Mouse (Mus musculus) urinary bladder, postnatal 0 days (tissue): Measurements from ENCODE around the gene Cby1. TPM values are rescaled to one million over a fixed set of nuclear protein-coding genes. Genes with fewer than 3 reads are reported as not detected.

ENCODE experiments used
- polyA plus RNA-seq: library from polyadenylated mRNA; unstranded; fragments of >200 nt; fragmentation: Nextera tagmentation; extraction: Ambion mirVana; gene quantifications from 2 replicates; pipeline ENCODE4 v1.2.1, GENCODE M21; 2015

Cby1 gene
- polyA plus RNA-seq = 25.8 and 26.8 TPM in 2 replicates

DNA sequence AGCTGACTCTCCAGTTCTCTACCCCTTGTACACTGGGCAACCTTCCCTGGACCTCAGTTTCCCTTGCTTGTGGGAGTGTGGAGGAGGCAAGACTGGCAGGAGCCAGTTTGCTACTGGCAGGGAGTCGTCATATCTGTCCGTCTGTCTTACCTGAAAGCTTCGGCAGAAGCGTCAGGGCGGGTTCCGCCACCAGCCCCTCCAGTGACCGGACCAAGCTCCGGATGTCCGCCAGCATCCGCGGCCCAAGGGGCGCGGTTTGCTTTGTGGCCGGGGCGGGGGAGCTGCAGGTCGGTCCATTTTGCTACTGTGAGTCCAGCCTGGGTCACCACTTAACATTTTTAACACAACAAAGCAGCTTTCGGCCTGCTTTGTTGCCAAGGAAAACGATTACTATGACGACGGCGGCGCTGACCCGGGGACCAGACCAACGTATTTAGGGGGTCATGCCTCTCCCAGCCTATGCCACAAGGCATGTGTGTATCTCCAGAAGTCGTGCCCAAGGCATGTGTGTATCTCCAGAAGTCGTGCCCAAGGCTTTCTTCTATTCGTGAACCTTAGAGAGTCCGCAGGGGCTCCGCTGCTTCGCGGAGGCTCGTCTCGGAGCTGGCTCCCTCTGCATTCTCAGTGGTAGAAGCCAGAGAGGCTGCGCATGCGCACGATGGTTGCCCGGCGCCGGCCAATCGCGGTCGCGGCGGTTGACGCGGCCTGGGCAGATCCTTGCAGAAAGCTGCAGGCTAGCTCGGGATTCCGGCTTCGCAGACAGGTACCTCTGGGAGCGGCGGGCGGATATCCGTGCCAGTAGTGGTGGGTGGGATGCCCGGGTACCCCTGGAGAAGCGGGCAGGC, at the start of gene Cby1, which contains the start of gene Fam227a:
Gene Cby1 (plus strand): TSS at position 669 of the 845 bp plus-strand sequence.
Gene Fam227a (minus strand): TSS at position 426 of the 845 bp plus-strand sequence.

GRCm38 (mm10) chr15:79670249-79670971, 11.4 kb downstream of the Cby1 start, which contains the start of gene Tomm22:
TSS of gene Tomm22 (plus strand) at chr15:79670861.

DNA sequence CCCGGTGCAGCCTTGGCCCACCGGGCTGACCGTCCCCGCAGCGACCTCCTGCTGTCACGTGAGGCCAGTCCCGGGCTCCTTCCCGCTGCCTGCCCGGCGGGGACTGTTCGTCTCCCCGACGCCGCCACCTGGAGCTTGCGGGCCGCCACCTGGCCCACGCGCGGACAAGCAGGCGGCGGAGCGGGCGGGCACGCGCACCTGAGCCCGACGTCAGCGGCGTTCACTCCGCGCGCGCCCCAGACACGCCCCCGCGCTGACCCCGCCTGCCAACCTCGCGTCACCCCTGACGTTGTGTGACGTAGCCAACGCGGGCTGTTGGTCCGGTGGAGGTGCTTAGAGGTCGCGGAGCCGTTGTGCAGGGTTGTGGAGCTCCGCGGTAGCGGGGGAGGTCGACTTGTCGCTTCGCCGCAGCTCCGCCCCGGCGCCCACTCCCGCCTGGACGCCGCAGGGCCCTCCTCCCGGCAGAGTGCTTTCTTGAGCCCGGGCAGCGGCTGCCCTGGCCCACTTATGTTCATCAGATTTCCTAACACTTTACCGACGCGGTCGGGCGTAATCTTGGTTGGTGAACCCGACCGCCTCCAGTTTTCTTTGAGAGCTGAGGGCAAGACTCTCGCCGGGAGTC, 28.8 kb downstream of the Cby1 start, which contains the start of gene Josd1:
Gene Josd1 (minus strand): TSS at position 274 of the 622 bp plus-strand sequence.

DNA sequence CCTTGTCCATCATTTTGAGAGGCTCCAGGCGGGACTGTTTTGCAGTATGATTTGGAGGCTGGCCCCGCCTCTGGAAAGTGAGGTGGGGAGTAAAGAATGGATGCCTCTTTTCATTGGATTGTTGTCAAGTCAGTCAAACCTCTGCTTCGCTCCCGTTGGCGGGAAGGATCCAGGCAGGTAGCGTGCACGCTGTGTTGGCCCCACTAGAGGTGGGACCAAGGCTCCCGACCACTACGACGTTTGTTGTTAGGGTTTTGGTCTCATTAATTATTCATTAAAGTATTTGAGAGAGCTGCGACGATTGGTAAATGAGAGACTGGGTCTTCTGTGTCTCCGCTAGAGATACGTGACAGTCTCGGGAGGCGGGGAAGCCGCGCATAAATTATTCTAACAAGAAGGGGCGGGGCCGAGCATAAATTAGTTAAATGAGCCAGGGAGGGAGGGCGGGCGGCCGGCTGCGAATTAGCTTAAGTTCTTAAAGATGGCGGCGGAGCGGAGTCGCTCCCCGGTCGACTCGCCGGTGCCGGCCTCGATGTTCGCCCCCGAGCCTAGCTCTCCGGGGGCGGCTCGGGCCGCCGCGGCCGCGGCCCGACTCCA, 31.5 kb downstream of the Cby1 start, which contains the start of gene Gtpbp1:
Gene Gtpbp1 (plus strand): TSS at position 420 of the 597 bp plus-strand sequence.

Other genes starting within 250 kb of the Cby1 start
- 41.8 and 51.8 TPM in 2 replicates for gene Csnk1e, start 203.6 kb upstream of the Cby1 start, polyA plus RNA-seq
- 0.07 TPM in 1 of 2 replicates, not detected in the other for gene Kcnj4, start 154.0 kb upstream of the Cby1 start, polyA plus RNA-seq
- gene Kdelr3, start 142.8 kb upstream of the Cby1 start, polyA plus RNA-seq = 141 and 162 TPM in 2 replicates
- 18.3 and 22.5 TPM in 2 replicates for gene Ddx17, start 112.5 kb upstream of the Cby1 start, polyA plus RNA-seq
- 2.2 and 2.4 TPM in 2 replicates for gene Dmc1, start 54.1 kb upstream of the Cby1 start, polyA plus RNA-seq
- gene Fam227a, start 243 bp upstream of the Cby1 start, polyA plus RNA-seq = 0.33 and 0.59 TPM in 2 replicates
- 165 and 179 TPM in 2 replicates for gene Tomm22, start 11.7 kb downstream of the Cby1 start, polyA plus RNA-seq
- gene Josd1, start 28.7 kb downstream of the Cby1 start, polyA plus RNA-seq = 13.3 and 13.7 TPM in 2 replicates
- 19.3 and 20.0 TPM in 2 replicates for gene Gtpbp1, start 31.6 kb downstream of the Cby1 start, polyA plus RNA-seq
- 5.7 and 6.0 TPM in 2 replicates for gene Sun2, start 83.3 kb downstream of the Cby1 start, polyA plus RNA-seq
- gene Dnal4, start 118.7 kb downstream of the Cby1 start, polyA plus RNA-seq = 37.7 and 38.3 TPM in 2 replicates
- gene Nptxr, start 145.6 kb downstream of the Cby1 start, polyA plus RNA-seq = 3.2 and 3.3 TPM in 2 replicates
- 0.22 and 0.82 TPM in 2 replicates for gene Npcd, start 175.0 kb downstream of the Cby1 start, polyA plus RNA-seq
- gene Cbx6, start 175.5 kb downstream of the Cby1 start, polyA plus RNA-seq = 43.3 and 46.2 TPM in 2 replicates
- 15.2 and 15.6 TPM in 2 replicates for gene Apobec3, start 232.5 kb downstream of the Cby1 start, polyA plus RNA-seq